Mouse (Mus musculus) midbrain, embryonic 14.5 days (tissue): ENCODE measurements around the gene Eef2k. TPM values are rescaled to one million over a fixed set of nuclear protein-coding genes. Genes with fewer than 3 reads are reported as not detected.

Experiments
- ATAC-seq: fragments of 200-750 bp; cut with Nextera tagmentation; 2 replicates; pipeline ENCODE4 v1.8.0; 2017; ENCODE audit warnings: moderate number of reproducible peaks, moderate library complexity; ENCODE audit not compliant: low FRiP score, low TSS enrichment
- DNase-seq: peaks from one replicate; pipeline ENCODE4 v3.0.0-alpha.2; 2015
- H3K27ac ChIP-seq: fragments of 300-500 bp; sonication (generic); replicated peaks from 2 replicates; pipeline ENCODE4 v1.5.1; 2014; ENCODE audit warnings: mild to moderate bottlenecking, low read depth, low read length, moderate library complexity
- H3K27me3 ChIP-seq: fragments of 300-500 bp; sonication (generic); 2 replicates; pipeline ENCODE4 v1.6.1; 2014; ENCODE audit warnings: low read length, control low read depth, mixed read lengths; ENCODE audit not compliant: control insufficient read depth, insufficient read depth
- H3K36me3 ChIP-seq: fragments of 300-500 bp; sonication (generic); 2 replicates; pipeline ENCODE4 v1.6.1; 2014; ENCODE audit warnings: low read length, control low read depth; ENCODE audit not compliant: control insufficient read depth, insufficient read depth
- H3K4me1 ChIP-seq: fragments of 300-500 bp; sonication (generic); 2 replicates; pipeline ENCODE4 v1.6.1; 2014; ENCODE audit warnings: mild to moderate bottlenecking, antibody characterized with exemption, low read length, control low read depth; ENCODE audit not compliant: control insufficient read depth, insufficient read depth
- H3K4me2 ChIP-seq: fragments of 300-500 bp; sonication (generic); 2 replicates; pipeline ENCODE4 v1.6.1; 2014; ENCODE audit warnings: mild to moderate bottlenecking, low read length, moderate library complexity
- H3K4me3 ChIP-seq: fragments of 300-500 bp; sonication (generic); replicated peaks from 2 replicates; pipeline ENCODE4 v1.5.1; 2014; ENCODE audit warnings: low read depth, low read length
- H3K9ac ChIP-seq: fragments of 300-500 bp; sonication (generic); replicated peaks from 2 replicates; pipeline ENCODE4 v1.6.1; 2014; ENCODE audit warnings: mild to moderate bottlenecking, low read length, moderate library complexity
- H3K9me3 ChIP-seq: fragments of 300-500 bp; sonication (generic); 2 replicates; pipeline ENCODE4 v1.6.1; 2016; ENCODE audit warnings: low read length, control low read depth, mixed read lengths; ENCODE audit not compliant: control insufficient read depth
- WGBS: fragments of 180-500 bp; shearing (Covaris S2); extraction: QIAGEN DNeasy Blood & Tissue Kit; methylation state at CpG from one replicate; pipeline ENCODE4 v1.1.7; 2014; 5-methylcytosine and 5-hydroxymethylcytosine counted together
- polyA plus RNA-seq: library from polyadenylated mRNA; unstranded; fragments of >200 nt; fragmentation: Nextera tagmentation; extraction: Ambion mirVana; gene quantifications from 2 replicates; pipeline ENCODE4 v1.2.1, GENCODE M21; 2014

Eef2k gene
- polyA plus RNA-seq, 1 experiment from 2014 or later, result 13.1 TPM

GRCm38 (mm10) chr7:120880770-120881169 lies 38.1 kb downstream of the Eef2k start:
- H3K9me3 ChIP-seq, result no peaks in the 10 kb centered on the region
- no peak overlapping the region for H3K4me2 ChIP-seq
- ATAC-seq (no peak), DNase-seq (no peak)
- no peak overlapping the region for H3K4me3 ChIP-seq
- peaks cover 29% of the 10 kb centered on the region for H3K36me3 ChIP-seq
- H3K27ac ChIP-seq, result no peak overlapping the region
- no peak overlapping the region for H3K9ac ChIP-seq
- H3K4me1 ChIP-seq, result no peaks in the 10 kb centered on the region
- 96% methylated on average over 4 of the region's 4 CpGs for WGBS
- no peaks in the 10 kb centered on the region for H3K27me3 ChIP-seq

GRCm38 (mm10) chr7:120881451-120881850 lies 38.8 kb downstream of the Eef2k start:
- no peak for DNase-seq
- Histone ChIP-seq H3K4me3 (no peak overlapping the region), H3K4me1 (no peaks in the 10 kb centered on the region), H3K4me2 (no peak overlapping the region), H3K27ac (no peak overlapping the region), H3K9ac (no peak overlapping the region), H3K27me3 (no peaks in the 10 kb centered on the region), H3K36me3 (peaks cover 33% of the 10 kb centered on the region), H3K9me3 (no peaks in the 10 kb centered on the region)
- ATAC-seq, result no peak
- 60% methylated on average over 2 of the region's 2 CpGs for WGBS

GRCm38 (mm10) chr7:120882674-120883073 lies 40.0 kb downstream of the Eef2k start:
- no peak overlapping the region for H3K27ac ChIP-seq
- no peak for DNase-seq
- H3K36me3 ChIP-seq, result peaks cover 39% of the 10 kb centered on the region
- no peaks in the 10 kb centered on the region for H3K9me3 ChIP-seq
- no peak overlapping the region for H3K4me3 ChIP-seq
- no peak for ATAC-seq
- 93% methylated on average over 4 of the region's 4 CpGs for WGBS
- no peaks in the 10 kb centered on the region for H3K4me1 ChIP-seq
- no peaks in the 10 kb centered on the region for H3K27me3 ChIP-seq
- no peak overlapping the region for H3K4me2 ChIP-seq
- no peak overlapping the region for H3K9ac ChIP-seq

- H3K4me1 ChIP-seq, result no peaks in the 10 kb centered on the region
- no peaks in the 10 kb centered on the region for H3K9me3 ChIP-seq
- H3K9ac ChIP-seq, result no peak overlapping the region
- H3K36me3 ChIP-seq, result peaks cover 39% of the 10 kb centered on the region
- no peak overlapping the region for H3K4me2 ChIP-seq
- H3K27me3 ChIP-seq, result no peaks in the 10 kb centered on the region
- DNase-seq (no peak), ATAC-seq (no peak)
- no peak overlapping the region for H3K27ac ChIP-seq
- 93% methylated on average over 4 of the region's 4 CpGs for WGBS
- H3K4me3 ChIP-seq, result no peak overlapping the region
Observed at GRCm38 (mm10) chr7:120883523-120884290, 41.1 kb downstream of the Eef2k start.

GRCm38 (mm10) chr7:120884746-120885145 lies 42.1 kb downstream of the Eef2k start:
- Histone ChIP-seq H3K27me3 (no peaks in the 10 kb centered on the region), H3K27ac (no peak overlapping the region), H3K4me1 (no peaks in the 10 kb centered on the region), H3K9ac (no peak overlapping the region), H3K36me3 (peaks cover 47% of the 10 kb centered on the region), H3K4me3 (no peak overlapping the region), H3K4me2 (no peak overlapping the region), H3K9me3 (no peaks in the 10 kb centered on the region)
- DNase-seq, result no peak
- ATAC-seq, result no peak
- 98% methylated on average over 4 of the region's 4 CpGs for WGBS

- no peak for DNase-seq
- H3K36me3 ChIP-seq, result peaks cover 38% of the 10 kb centered on the region
- WGBS, result 82% methylated on average over 5 of the region's 5 CpGs
- no peak overlapping the region for H3K27ac ChIP-seq
- H3K4me2 ChIP-seq, result no peak overlapping the region
- H3K4me1 ChIP-seq, result no peaks in the 10 kb centered on the region
- no peak overlapping the region for H3K4me3 ChIP-seq
- H3K27me3 ChIP-seq, result no peaks in the 10 kb centered on the region
- H3K9ac ChIP-seq, result no peak overlapping the region
- no peaks in the 10 kb centered on the region for H3K9me3 ChIP-seq
- ATAC-seq, result no peak
Observed at GRCm38 (mm10) chr7:120893123-120893522, 50.5 kb downstream of the Eef2k start.

GRCm38 (mm10) chr7:120897054-120897453 lies 54.4 kb downstream of the Eef2k start:
- no peaks in the 10 kb centered on the region for H3K27me3 ChIP-seq
- peaks cover 24% of the 10 kb centered on the region for H3K36me3 ChIP-seq
- H3K4me3 ChIP-seq, result no peak overlapping the region
- H3K4me1 ChIP-seq, result peaks cover 4% of the 10 kb centered on the region; the same call in 1 of the 2 replicates
- DNase-seq (no peak), ATAC-seq (no peak)
- no peak overlapping the region for H3K4me2 ChIP-seq
- no peak overlapping the region for H3K9ac ChIP-seq
- no peak overlapping the region for H3K27ac ChIP-seq
- H3K9me3 ChIP-seq, result no peaks in the 10 kb centered on the region
- 95% methylated on average over 7 of the region's 7 CpGs for WGBS

GRCm38 (mm10) chr7:120897711-120898335 lies 55.2 kb downstream of the Eef2k start:
- no peak for DNase-seq
- Histone ChIP-seq H3K4me3 (no peak overlapping the region), H3K36me3 (peaks cover 22% of the 10 kb centered on the region), H3K4me1 (peaks cover 4% of the 10 kb centered on the region), H3K9me3 (no peaks in the 10 kb centered on the region), H3K9ac (no peak overlapping the region), H3K27me3 (no peaks in the 10 kb centered on the region), H3K4me2 (no peak overlapping the region), H3K27ac (no peak overlapping the region)
- no peak for ATAC-seq
- 82% methylated on average over 9 of the region's 9 CpGs for WGBS

- H3K9me3 ChIP-seq, result no peaks in the 10 kb centered on the region
- WGBS, result 53% methylated on average over 4 of the region's 4 CpGs
Observed at GRCm38 (mm10) chr7:120900191-120900590, 57.6 kb downstream of the Eef2k start.

More at GRCm38 (mm10) chr7:120900191-120900590, 57.6 kb downstream of the Eef2k start:
- peaks cover 8% of the 10 kb centered on the region for H3K4me1 ChIP-seq
- H3K4me3 ChIP-seq, result no peak overlapping the region
- no peaks in the 10 kb centered on the region for H3K27me3 ChIP-seq
- DNase-seq, result no peak
- no peak overlapping the region for H3K9ac ChIP-seq
- H3K27ac ChIP-seq, result no peak overlapping the region
- H3K4me2 ChIP-seq, result no peak overlapping the region
- H3K36me3 ChIP-seq, result peaks cover 26% of the 10 kb centered on the region
- ATAC-seq, result no peak
